Mouse (Mus musculus) layer of hippocampus, postnatal 25 days (tissue): ENCODE measurements around the gene Hist1h2bk. TPM values are rescaled to one million over a fixed set of nuclear protein-coding genes. Genes with fewer than 3 reads are reported as not detected.
A peak's percentile ranks its signal among the peaks of the same experiment; 100 is the strongest.

Source experiments
- DNase-seq, 2 experiments: peaks; one replicate each; pipeline ENCODE4 v3.0.0; 2022; ENCODE audit warnings: mixed read lengths in 2 of 2, low spot score in 1 of 2; ENCODE audit errors: extremely low spot score in 1 of 2
- total RNA-seq, 2 experiments: library from RNA; stranded (reverse); gene quantifications; 2 replicates each; pipeline ENCODE4 v1.2.3; 2021

Gene Hist1h2bk
- total RNA-seq, 2 experiments from 2014 or later = 15.7 to 30.9 TPM

GRCm38 (mm10) chr13:22013716-22014115 is 22.0 kb upstream of the Hist1h2bk start:
- no peak for DNase-seq

- DNase-seq = no peak
These were observed 21.2 kb upstream of the Hist1h2bk start for GRCm38 (mm10) chr13:22014411-22014845.

- peak; percentile 35 to 70 for DNase-seq
These were observed 19.9 kb upstream of the Hist1h2bk start for GRCm38 (mm10) chr13:22015479-22016450.

GRCm38 (mm10) chr13:22019934-22020835 is 15.5 kb upstream of the Hist1h2bk start:
- DNase-seq = no peak

- DNase-seq = peak in 1 of 2 experiments; percentile 49
These were observed 14.8 kb upstream of the Hist1h2bk start for GRCm38 (mm10) chr13:22020901-22021339.

GRCm38 (mm10) chr13:22021581-22021980 is 14.1 kb upstream of the Hist1h2bk start:
- no peak for DNase-seq

GRCm38 (mm10) chr13:22022241-22022640 is 13.4 kb upstream of the Hist1h2bk start:
- peak in 1 of 2 experiments; percentile 72 for DNase-seq

GRCm38 (mm10) chr13:22026058-22027031 is 9.3 kb upstream of the Hist1h2bk start:
- peak; percentile 85 to 97 for DNase-seq

GRCm38 (mm10) chr13:22028673-22029460 is 6.8 kb upstream of the Hist1h2bk start:
- peak; percentile 92 to 98 for DNase-seq

- DNase-seq = peak in 1 of 2 experiments; percentile 41
These were observed 5.7 kb upstream of the Hist1h2bk start for GRCm38 (mm10) chr13:22029928-22030327.

- no peak for DNase-seq
These were observed 5.2 kb upstream of the Hist1h2bk start for GRCm38 (mm10) chr13:22030493-22030892.

GRCm38 (mm10) chr13:22033741-22034442 is 1.8 kb upstream of the Hist1h2bk start:
- no peak for DNase-seq

- DNase-seq = no peak
These were observed 1.0 kb upstream of the Hist1h2bk start for GRCm38 (mm10) chr13:22034443-22035266.

GRCm38 (mm10) chr13:22036149-22036956 is 683 bp downstream of the Hist1h2bk start:
- no peak for DNase-seq

- DNase-seq = no peak
These were observed 1.3 kb downstream of the Hist1h2bk start for GRCm38 (mm10) chr13:22036986-22037385.

GRCm38 (mm10) chr13:22037415-22037814 is 1.7 kb downstream of the Hist1h2bk start:
- DNase-seq = no peak
